Mouse (Mus musculus) gonadal fat pad, adult 2 months (tissue): ENCODE data around the gene Fus. TPM values are rescaled to one million over a fixed set of nuclear protein-coding genes. Genes with fewer than 3 reads are reported as not detected.
"Not testable (repeated sequence)": the region's sequence is repeated elsewhere in the genome, so short reads cannot be mapped to it uniquely, and the experiment has no call there.

Source experiments
- DNase-seq: peaks from one replicate; pipeline ENCODE4 v3.0.0-alpha.2; 2012; ENCODE audit warnings: low read depth
- polyA plus RNA-seq: library from polyadenylated mRNA; depleted of rRNA; stranded (reverse); fragments of >200 nt; gene quantifications from 2 replicates; pipeline ENCODE4 v1.2.3, GENCODE M21; 2012

The Fus gene
- polyA plus RNA-seq, 1 experiment, result 285 TPM

- no peak for DNase-seq
Observed at GRCm38 (mm10) chr7:128004487-128005362, 37.5 kb downstream of the Fus start.

- no peak for DNase-seq
Observed at GRCm38 (mm10) chr7:128006193-128006592, 38.9 kb downstream of the Fus start.

GRCm38 (mm10) chr7:128009715-128010340 is 42.6 kb downstream of the Fus start:
- DNase-seq, result no peak

- DNase-seq, result no peak
Observed at GRCm38 (mm10) chr7:128012136-128012780, 45.0 kb downstream of the Fus start.

- no peak for DNase-seq
Observed at GRCm38 (mm10) chr7:128013116-128013515, 45.9 kb downstream of the Fus start.

- DNase-seq, result not testable (repeated sequence)
Observed at GRCm38 (mm10) chr7:128016134-128016533, 48.9 kb downstream of the Fus start.

- no peak for DNase-seq
Observed at GRCm38 (mm10) chr7:128016650-128017049, 49.4 kb downstream of the Fus start.

- no peak for DNase-seq
Observed at GRCm38 (mm10) chr7:128018275-128018674, 51.0 kb downstream of the Fus start.

GRCm38 (mm10) chr7:128019187-128019586 is 51.9 kb downstream of the Fus start:
- DNase-seq, result no peak

- DNase-seq, result no peak
Observed at GRCm38 (mm10) chr7:128022974-128023373, 55.7 kb downstream of the Fus start.

GRCm38 (mm10) chr7:128023565-128023964 is 56.3 kb downstream of the Fus start:
- DNase-seq, result no peak

- no peak for DNase-seq
Observed at GRCm38 (mm10) chr7:128024364-128024763, 57.1 kb downstream of the Fus start.

GRCm38 (mm10) chr7:128024932-128025331 is 57.7 kb downstream of the Fus start:
- no peak for DNase-seq

GRCm38 (mm10) chr7:128025381-128025780 is 58.1 kb downstream of the Fus start:
- peak; percentile 99 for DNase-seq

- DNase-seq, result peak; percentile 62
Observed at GRCm38 (mm10) chr7:128031403-128031976, 64.2 kb downstream of the Fus start.

GRCm38 (mm10) chr7:128032290-128032988 is 65.2 kb downstream of the Fus start:
- no peak for DNase-seq

- DNase-seq, result no peak
Observed at GRCm38 (mm10) chr7:128032989-128033293, 65.7 kb downstream of the Fus start.

GRCm38 (mm10) chr7:128033616-128034015 is 66.4 kb downstream of the Fus start:
- DNase-seq, result no peak
